Mouse (Mus musculus) fat pad, adult 2 months (tissue): ENCODE results near the gene Gpd1l.
"Not testable (repeated sequence)": the region's sequence is repeated elsewhere in the genome, so short reads cannot be mapped to it uniquely, and the experiment has no call there.

ENCODE experiments used
- DNase-seq: peaks from one replicate; pipeline ENCODE4 v3.0.0-alpha.2; 2011; ENCODE audit warnings: low read depth, low spot score; ENCODE audit errors: extremely low read depth

Gpd1l gene

DNA sequence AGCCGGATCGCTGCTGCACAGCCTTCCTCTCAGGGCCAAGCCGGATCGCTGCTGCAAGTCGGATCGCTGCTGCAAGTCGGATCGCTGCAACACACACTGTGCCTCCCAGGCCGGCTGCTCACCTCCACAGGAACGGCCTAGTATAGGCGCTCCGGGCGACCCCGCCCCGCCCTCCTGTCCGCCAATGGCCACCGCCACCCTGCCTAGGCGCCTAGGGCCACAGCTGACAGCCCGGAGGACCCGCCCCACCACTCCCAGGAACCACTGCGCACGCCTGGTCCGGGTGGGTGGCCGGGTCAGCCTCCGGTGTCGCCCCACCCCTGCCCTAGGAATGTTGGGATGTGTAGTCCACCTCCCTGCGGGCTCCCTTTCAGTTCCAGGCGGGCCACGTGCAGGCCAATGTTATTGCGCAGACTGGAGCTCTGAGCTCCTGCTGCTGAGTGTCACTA, at the start of gene Gpd1l:
Gene Gpd1l (minus strand): TSS at position 265 of the 449 bp plus-strand sequence.
- DNase-seq = peak; percentile 47

- DNase-seq = peak; percentile 13
These were observed 49.0 kb upstream of the Gpd1l start, which contains the start of gene Rps27rt for GRCm38 (mm10) chr9:114982689-114983360. Rps27rt (minus strand) TSS chr9:114982739.

GRCm38 (mm10) chr9:114979969-114980368, 46.2 kb upstream of the Gpd1l start:
- no peak for DNase-seq

- peak; percentile 4 for DNase-seq
These were observed 44.7 kb upstream of the Gpd1l start, which contains the start of gene Osbpl10 for GRCm38 (mm10) chr9:114978281-114979111. Osbpl10 (plus strand) TSS chr9:114978569.

DNA sequence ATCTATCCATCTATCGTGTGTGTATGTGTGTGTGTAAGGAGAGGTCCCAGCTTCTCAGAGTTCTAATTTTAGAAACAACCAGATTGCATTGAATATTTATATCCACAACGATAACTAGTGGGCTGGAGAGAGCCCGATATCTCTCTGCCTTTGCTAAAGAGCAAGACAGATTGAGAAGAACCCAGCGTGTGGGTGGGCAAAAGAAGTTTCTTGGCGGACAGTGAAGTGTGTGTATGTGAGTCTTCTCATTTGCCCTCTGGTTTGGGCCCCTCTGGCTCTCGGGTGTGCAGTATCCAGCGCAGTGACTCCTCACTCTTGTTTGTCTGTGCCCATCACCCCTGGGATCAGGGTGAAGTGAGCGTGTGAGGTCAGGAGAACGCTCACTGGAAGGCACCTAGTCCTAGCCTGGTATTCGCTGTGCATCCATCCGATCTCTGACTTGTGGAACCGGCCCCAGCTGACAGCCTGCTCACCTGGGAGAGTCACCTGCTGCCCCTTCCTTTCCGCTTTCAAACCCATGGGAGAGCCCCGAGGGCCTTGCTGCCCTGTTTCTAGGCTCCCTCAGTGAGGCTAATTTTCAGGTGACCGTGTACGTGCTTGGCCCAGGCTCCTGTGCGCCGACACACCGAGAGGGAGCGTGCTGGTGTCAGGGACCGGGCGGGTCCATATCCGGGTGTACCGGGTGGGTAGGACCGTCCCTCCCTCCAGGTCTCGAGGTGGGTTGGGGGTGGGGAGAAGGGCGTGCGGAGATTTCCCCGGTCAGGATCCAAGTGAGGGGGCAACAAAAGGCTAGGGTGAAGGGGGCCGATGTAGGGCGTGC, 43.9 kb upstream of the Gpd1l start:
- no peak for DNase-seq

DNA sequence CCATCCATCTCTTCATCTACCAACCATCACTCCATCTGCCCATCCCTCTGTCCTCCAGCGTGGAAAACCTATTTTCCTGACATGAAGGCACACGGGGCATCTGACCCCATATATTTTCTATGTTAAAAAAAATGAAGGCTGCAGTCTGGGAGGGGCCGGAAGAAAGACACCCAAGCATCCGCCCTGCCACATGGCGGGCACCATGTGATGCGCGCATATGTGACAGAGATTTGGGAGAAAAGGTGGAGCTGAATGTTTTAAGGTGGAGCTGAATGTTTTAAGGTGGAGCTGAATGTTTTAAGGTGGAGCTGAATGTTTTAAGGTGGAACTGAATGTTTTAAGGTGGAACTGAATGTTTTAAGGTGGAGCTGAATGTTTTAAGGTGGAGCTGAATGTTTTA, 32.5 kb upstream of the Gpd1l start:
- DNase-seq = not testable (repeated sequence)

- DNase-seq = no peak
These were observed 30.3 kb upstream of the Gpd1l start for GRCm38 (mm10) chr9:114964093-114964492.

- DNase-seq = no peak
These were observed 27.1 kb upstream of the Gpd1l start for GRCm38 (mm10) chr9:114960844-114961243.

- no peak for DNase-seq
These were observed 26.4 kb upstream of the Gpd1l start for GRCm38 (mm10) chr9:114960043-114960789.

DNA sequence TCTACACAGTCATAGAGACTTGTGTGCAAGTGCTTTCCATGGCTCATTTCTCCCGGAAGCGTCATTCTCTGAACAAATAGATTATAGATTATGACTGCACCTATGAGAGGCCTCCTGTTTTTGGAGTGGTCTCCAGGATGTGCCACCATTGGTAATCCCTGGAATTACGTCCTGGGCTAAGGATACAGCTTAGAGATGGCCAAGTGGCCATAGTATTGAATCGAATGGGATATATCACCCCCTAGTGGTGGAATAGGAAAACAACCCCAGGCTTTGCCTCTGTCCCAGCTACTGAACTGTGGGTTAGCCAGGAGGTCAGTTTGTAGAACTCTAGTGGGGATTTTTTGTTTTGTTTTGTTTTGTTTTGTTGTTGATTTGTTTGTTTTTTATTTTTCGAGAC, 23.2 kb upstream of the Gpd1l start:
- no peak for DNase-seq

DNA sequence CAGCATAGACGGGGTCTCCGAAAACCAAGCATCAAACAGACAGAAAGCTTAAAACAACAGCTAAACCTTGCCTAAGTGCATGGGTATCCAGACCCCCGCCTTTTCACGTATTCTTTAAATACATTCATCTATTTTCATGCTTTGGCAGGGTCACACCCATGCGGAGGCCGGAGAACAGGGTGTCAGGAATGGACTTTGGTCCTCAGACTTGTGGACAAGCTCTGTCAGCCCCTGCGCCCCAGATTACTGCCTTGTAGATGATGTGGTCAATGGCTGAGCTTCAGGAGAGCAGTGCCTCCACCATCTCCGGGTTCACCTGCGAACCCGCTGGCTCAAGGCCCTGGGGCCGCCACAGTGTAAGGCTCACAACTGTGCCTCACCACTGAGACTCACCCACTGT, 21.6 kb upstream of the Gpd1l start:
- DNase-seq = no peak

DNA sequence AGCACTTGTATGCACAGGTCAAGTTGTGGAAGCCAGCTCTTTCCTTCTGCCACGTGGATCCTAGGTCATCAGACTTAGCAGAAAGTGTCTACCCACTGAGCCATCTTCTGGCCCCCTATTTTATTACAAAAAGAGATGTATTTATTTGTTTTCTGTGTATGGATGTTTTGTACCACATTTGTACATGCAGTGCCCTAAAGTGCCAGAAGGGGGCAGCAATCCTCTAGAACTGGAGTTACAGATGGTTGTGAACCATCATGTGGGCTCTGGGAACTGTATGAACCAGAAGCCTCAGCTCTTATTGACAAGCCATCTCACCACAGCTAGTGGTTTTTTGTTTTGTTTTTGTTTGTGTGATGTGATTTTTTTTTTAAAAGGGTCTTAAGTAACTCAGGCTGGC, 19.1 kb upstream of the Gpd1l start:
- DNase-seq = no peak

DNA sequence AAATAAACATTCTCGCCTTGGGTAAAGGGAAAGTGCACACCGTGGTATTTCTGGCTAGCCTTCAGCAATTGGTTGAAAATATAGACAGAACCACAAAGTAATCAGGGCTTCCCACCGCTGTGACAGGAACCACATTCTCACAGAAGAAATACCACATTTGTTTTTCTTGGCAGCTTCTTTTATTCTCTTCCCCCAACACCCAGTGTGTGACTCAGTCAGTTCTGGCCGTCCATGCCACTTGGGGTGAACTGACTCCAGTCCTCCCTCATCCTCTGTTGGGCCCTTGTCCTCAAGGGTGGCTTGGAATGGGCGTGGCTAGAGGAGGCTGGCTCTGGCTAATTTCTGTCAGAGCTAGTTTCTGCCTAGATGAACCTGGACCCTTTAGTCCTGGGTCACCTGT, 14.6 kb upstream of the Gpd1l start:
- no peak for DNase-seq

GRCm38 (mm10) chr9:114945576-114945975, 11.8 kb upstream of the Gpd1l start:
- no peak for DNase-seq

GRCm38 (mm10) chr9:114944642-114945041, 10.9 kb upstream of the Gpd1l start:
- no peak for DNase-seq

GRCm38 (mm10) chr9:114936687-114937086, 2.9 kb upstream of the Gpd1l start:
- no peak for DNase-seq

- DNase-seq = no peak
These were observed 1.5 kb upstream of the Gpd1l start for GRCm38 (mm10) chr9:114935321-114935720.

- DNase-seq = no peak
These were observed 444 bp upstream of the Gpd1l start for GRCm38 (mm10) chr9:114934231-114934630.

DNA sequence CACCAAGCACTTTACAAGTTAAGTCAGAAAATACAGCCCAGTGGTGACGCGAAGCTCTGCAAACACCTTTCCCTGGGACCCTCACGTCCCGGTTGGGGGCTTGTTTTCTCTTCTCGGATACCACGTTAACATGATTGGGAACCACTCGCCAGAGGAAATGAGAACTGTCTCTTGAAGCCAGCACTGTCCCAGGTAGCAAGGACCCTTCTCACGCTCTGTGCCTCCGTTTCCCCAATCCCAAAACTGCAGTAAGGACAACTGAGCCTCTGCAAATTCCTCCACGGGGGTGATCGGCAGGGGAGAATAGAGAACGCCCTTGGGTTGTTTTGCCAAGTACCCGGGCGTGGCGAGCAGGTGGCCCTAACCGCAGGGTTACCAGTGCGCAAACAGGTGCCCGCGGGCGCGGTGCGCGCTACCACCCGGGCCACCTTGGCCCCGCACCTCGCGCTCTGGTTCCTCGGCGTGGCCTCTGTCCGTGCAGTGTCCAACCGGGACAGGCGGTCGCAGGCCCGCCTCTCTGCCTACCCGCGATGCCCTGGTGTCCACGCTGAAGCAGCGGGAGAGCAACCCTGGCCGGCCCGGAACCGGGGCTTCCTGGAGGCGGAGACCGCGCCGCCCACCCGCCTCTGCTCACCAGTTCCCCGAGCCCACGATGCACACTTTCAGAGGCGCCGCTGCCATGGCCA, 607 bp downstream of the Gpd1l start:
- no peak for DNase-seq

DNA sequence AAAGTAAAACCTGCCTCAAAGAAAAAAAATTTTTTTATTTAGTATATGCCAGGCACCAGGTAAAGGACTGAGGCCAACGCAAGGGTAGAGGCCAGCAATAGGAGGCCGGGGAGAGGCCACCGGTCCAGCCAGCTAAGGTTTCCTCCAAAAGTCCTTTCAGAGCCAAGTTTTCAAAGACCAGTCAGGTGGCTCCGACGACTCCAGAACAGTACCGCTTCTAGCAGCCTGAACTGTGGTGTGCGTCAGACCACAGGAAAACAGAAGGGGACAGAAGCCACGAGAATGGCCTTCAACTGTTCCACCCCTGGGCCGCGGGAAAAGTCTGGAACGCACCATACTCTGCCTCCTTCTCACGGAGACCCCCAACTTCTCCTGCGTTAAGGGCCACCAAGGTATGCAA, 1.2 kb downstream of the Gpd1l start:
- no peak for DNase-seq
